Mouse (Mus musculus): ENCODE results near the gene Gm45194. TPM values are rescaled to one million over a fixed set of nuclear protein-coding genes. Genes with fewer than 3 reads are reported as not detected.

Gm45194 gene
- 0.37 and 0.39 TPM in 2 replicates for polyA plus RNA-seq (2016; fragmentation: Nextera tagmentation; extraction: Ambion mirVana)

GRCm38 (mm10) chrX:111891089-111891488 is at the start of gene Gm45194:
TSS of gene Gm45194 (plus strand) at chrX:111891389.
- H3K36me3 ChIP-seq, result no peaks in the 10 kb centered on the region
- DNase-seq (ENCODE audit: low spot score), result no peak
- no peaks in the 10 kb centered on the region for H3K4me1 ChIP-seq
- no peaks in the 10 kb centered on the region for H3K9me3 ChIP-seq
- no peak within 1 kb of the TSS for H3K27ac ChIP-seq
- H3K4me3 ChIP-seq, result no peak within 1 kb of the TSS
- WGBS, result 41% methylated on average over 2 of the region's 2 CpGs
- peaks cover 9% of the 10 kb centered on the region; the same call in 1 of the 2 replicates for H3K27me3 ChIP-seq (ENCODE audit: insufficient read depth, poor library complexity, severe bottlenecking)

GRCm38 (mm10) chrX:111855878-111856277 is 35.3 kb upstream of the Gm45194 start:
- WGBS, result 61% methylated on average over 3 of the region's 3 CpGs

DNA sequence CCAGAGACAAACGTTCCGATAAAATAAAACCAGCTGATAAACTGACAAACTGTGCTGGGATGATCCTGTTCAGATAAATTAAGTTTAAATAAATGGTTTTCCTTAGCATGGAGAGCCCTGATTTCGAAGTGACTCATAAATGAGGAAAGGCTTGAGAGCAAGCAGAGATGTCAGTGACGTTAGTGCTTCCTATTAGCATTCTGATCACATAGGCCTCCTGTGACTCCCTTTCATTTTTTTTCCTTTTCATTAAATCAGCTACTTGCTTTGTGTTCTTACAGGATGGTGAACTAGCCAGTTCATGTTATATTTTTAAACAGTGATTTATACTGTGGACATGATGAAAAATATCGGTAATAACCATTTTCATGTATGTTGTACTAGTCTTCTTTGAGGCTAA is 9.9 kb upstream of the Gm45194 start:
- H3K27me3 ChIP-seq (ENCODE audit: insufficient read depth, poor library complexity, severe bottlenecking), result no peaks in the 10 kb centered on the region
- no peaks in the 10 kb centered on the region for H3K4me1 ChIP-seq
- H3K36me3 ChIP-seq, result no peaks in the 10 kb centered on the region
- no peaks in the 10 kb centered on the region for H3K9me3 ChIP-seq
- no peak overlapping the region for H3K4me3 ChIP-seq
- WGBS, result 76% methylated on average over 5 of the region's 5 CpGs
- DNase-seq (ENCODE audit: low spot score), result no peak
- H3K27ac ChIP-seq, result no peak overlapping the region

More at GRCm38 (mm10) chrX:111855878-111856277, 35.3 kb upstream of the Gm45194 start:
- no peaks in the 10 kb centered on the region for H3K27me3 ChIP-seq (ENCODE audit: insufficient read depth, poor library complexity, severe bottlenecking)
- H3K4me1 ChIP-seq, result no peaks in the 10 kb centered on the region
- DNase-seq (ENCODE audit: low spot score), result no peak
- H3K27ac ChIP-seq, result no peak overlapping the region
- no peaks in the 10 kb centered on the region for H3K36me3 ChIP-seq
- H3K9me3 ChIP-seq, result no peaks in the 10 kb centered on the region
- H3K4me3 ChIP-seq, result no peak overlapping the region

GRCm38 (mm10) chrX:111894321-111895050 is 3.3 kb downstream of the Gm45194 start:
- DNase-seq (ENCODE audit: low spot score), result no peak
- Histone ChIP-seq H3K4me3 (peak overlapping the region; percentile 56), H3K27ac (0 out of 2 replicates have a peak overlapping the region, but pooled peaks have one; percentile 29), H3K4me1 (no peaks in the 10 kb centered on the region), H3K9me3 (no peaks in the 10 kb centered on the region), H3K27me3 (ENCODE audit: insufficient read depth, poor library complexity, severe bottlenecking) (peaks cover 9% of the 10 kb centered on the region; the same call in 1 of the 2 replicates), H3K36me3 (no peaks in the 10 kb centered on the region)
- 32% methylated on average over 71 of the region's 71 CpGs for WGBS

- WGBS, result 19% methylated on average over 64 of the region's 70 CpGs
- H3K27ac ChIP-seq, result 0 out of 2 replicates have a peak overlapping the region, but pooled peaks have one; percentile 29
- peaks cover 9% of the 10 kb centered on the region; the same call in 1 of the 2 replicates for H3K27me3 ChIP-seq (ENCODE audit: insufficient read depth, poor library complexity, severe bottlenecking)
- peak; percentile 73 for DNase-seq (ENCODE audit: low spot score)
- peak overlapping the region; percentile 56 for H3K4me3 ChIP-seq
- H3K9me3 ChIP-seq, result no peaks in the 10 kb centered on the region
- H3K36me3 ChIP-seq, result no peaks in the 10 kb centered on the region
- H3K4me1 ChIP-seq, result no peaks in the 10 kb centered on the region
Observed at GRCm38 (mm10) chrX:111895084-111895779, 4.0 kb downstream of the Gm45194 start.

DNA sequence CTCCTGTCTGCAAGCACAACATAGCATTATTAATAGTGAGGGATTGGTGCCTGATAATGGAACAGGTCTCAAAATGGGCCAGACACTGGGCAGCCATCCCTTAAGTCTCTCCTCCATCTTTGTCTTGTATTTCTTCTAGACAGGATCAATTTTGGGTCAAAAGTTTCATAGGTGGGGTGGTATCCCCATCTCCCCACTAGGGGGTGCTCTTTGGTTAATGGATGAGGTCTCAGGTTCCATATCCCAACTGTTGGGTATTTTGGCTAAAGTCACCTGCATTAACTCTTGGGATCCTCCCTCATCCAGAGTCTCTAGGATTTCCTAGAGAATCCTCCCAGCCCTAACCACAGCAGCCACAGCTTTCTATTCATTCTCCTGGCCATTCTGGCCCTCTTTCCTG is 26.2 kb downstream of the Gm45194 start:
- no peaks in the 10 kb centered on the region for H3K27me3 ChIP-seq (ENCODE audit: insufficient read depth, poor library complexity, severe bottlenecking)
- no peaks in the 10 kb centered on the region for H3K36me3 ChIP-seq
- H3K4me1 ChIP-seq, result no peaks in the 10 kb centered on the region
- no peak overlapping the region for H3K4me3 ChIP-seq
- no peak for DNase-seq (ENCODE audit: low spot score)
- no peaks in the 10 kb centered on the region for H3K9me3 ChIP-seq
- H3K27ac ChIP-seq, result no peak overlapping the region

DNA sequence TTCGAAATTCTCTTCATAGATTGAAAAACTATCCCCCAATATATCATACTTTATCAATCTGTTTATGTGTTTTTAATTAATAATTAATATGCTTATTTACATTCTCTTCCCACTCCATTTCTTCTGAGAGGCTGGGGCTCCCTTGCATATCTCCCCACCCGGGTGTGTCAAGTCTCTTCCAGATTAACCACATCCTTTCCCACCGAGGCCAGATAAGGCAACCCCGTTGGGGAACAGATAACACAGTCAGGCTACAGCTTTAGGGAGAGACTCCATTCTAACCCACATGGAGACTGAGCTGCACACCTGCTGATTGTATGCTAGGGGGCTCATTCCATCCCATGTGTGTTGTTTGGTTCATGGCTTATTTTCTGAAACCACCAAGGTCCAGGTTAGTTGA is 69.7 kb downstream of the Gm45194 start:
- no peaks in the 10 kb centered on the region for H3K36me3 ChIP-seq
- 46% methylated on average over 4 of the region's 4 CpGs for WGBS

GRCm38 (mm10) chrX:111999661-112000060 is 108.5 kb downstream of the Gm45194 start:
- 32% methylated on average over 1 of the region's 1 CpGs for WGBS
- H3K36me3 ChIP-seq, result no peaks in the 10 kb centered on the region
- no peak overlapping the region for H3K27ac ChIP-seq
- DNase-seq (ENCODE audit: low spot score), result no peak
- H3K9me3 ChIP-seq, result no peaks in the 10 kb centered on the region
- H3K27me3 ChIP-seq (ENCODE audit: insufficient read depth, poor library complexity, severe bottlenecking), result no peaks in the 10 kb centered on the region
- H3K4me1 ChIP-seq, result no peaks in the 10 kb centered on the region
- H3K4me3 ChIP-seq, result no peak overlapping the region

More for the DNA sequence above, 69.7 kb downstream of the Gm45194 start:
- Histone ChIP-seq H3K4me1 (no peaks in the 10 kb centered on the region), H3K27me3 (ENCODE audit: insufficient read depth, poor library complexity, severe bottlenecking) (no peaks in the 10 kb centered on the region), H3K4me3 (no peak overlapping the region), H3K27ac (no peak overlapping the region), H3K9me3 (no peaks in the 10 kb centered on the region)
- DNase-seq (ENCODE audit: low spot score), result no peak

- Histone ChIP-seq H3K4me3 (no peak within 1 kb of the TSS), H3K9me3 (no peaks in the 10 kb centered on the region), H3K36me3 (no peaks in the 10 kb centered on the region), H3K27ac (no peak within 1 kb of the TSS), H3K4me1 (no peaks in the 10 kb centered on the region), H3K27me3 (ENCODE audit: insufficient read depth, poor library complexity, severe bottlenecking) (no peaks in the 10 kb centered on the region)
- no peak for DNase-seq (ENCODE audit: low spot score)
Observed at GRCm38 (mm10) chrX:112010707-112011106, 119.5 kb downstream of the Gm45194 start, which contains the start of gene Tex16. TSS of gene Tex16 (plus strand) at chrX:112011007.

- Histone ChIP-seq H3K36me3 (no peaks in the 10 kb centered on the region), H3K4me1 (no peaks in the 10 kb centered on the region), H3K27me3 (ENCODE audit: insufficient read depth, poor library complexity, severe bottlenecking) (no peaks in the 10 kb centered on the region), H3K27ac (no peak within 1 kb of the TSS), H3K9me3 (no peaks in the 10 kb centered on the region), H3K4me3 (no peak within 1 kb of the TSS)
- WGBS, result 90% methylated on average over 3 of the region's 3 CpGs
- DNase-seq (ENCODE audit: low spot score), result no peak
Observed at GRCm38 (mm10) chrX:112238749-112239148, 347.6 kb downstream of the Gm45194 start, which contains the start of gene 4933403O08Rik. TSS of gene 4933403O08Rik (plus strand) at chrX:112239049.

DNA sequence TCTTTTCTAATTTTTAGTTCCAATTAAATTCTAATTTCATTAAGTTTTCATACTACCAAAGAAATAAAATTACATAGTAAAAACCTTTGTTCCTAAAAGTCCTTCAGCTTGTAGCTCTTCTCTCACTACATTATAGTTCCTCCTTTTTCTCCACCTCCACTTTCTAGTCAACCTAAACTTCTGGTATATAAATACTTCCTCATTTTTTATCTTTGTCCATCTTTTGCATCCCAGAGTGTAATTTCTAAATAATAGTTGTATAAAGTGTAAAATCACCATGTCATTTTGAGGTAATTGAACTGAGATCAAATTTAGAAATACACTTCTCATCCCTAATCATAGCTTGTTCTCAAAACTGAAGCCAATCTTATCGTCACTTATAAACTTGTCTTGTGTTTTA is 351.7 kb downstream of the Gm45194 start:
- H3K27me3 ChIP-seq (ENCODE audit: insufficient read depth, poor library complexity, severe bottlenecking), result no peaks in the 10 kb centered on the region
- no peak overlapping the region for H3K4me3 ChIP-seq
- H3K27ac ChIP-seq, result no peak overlapping the region
- no peaks in the 10 kb centered on the region for H3K36me3 ChIP-seq
- 83% methylated on average over 1 of the region's 1 CpGs for WGBS
- H3K4me1 ChIP-seq, result no peaks in the 10 kb centered on the region
- DNase-seq (ENCODE audit: low spot score), result no peak
- H3K9me3 ChIP-seq, result no peaks in the 10 kb centered on the region

DNA sequence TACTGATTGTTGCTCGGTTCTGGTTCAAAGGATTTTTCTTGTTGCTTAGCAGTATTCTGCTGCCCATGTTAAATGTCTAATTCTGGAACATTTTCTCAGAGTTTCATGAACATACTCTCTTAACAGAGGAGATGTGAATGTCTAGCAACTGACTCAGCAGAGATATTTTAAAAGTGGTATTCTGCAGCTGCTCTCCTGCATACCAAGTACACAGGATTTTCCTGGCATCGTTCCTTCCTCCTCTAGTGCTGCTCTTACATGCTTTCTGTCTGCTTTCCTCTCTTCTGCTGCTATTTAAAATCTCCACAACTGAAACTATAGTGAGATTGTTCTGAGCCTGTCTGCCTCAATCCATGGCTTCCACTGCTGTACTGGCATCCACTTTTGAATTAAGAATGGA is 364.3 kb downstream of the Gm45194 start:
- no peaks in the 10 kb centered on the region for H3K4me1 ChIP-seq
- H3K36me3 ChIP-seq, result no peaks in the 10 kb centered on the region
- no peak overlapping the region for H3K27ac ChIP-seq
- H3K9me3 ChIP-seq, result no peaks in the 10 kb centered on the region
- DNase-seq (ENCODE audit: low spot score), result no peak
- 60% methylated on average over 2 of the region's 2 CpGs for WGBS
- H3K4me3 ChIP-seq, result no peak overlapping the region
- no peaks in the 10 kb centered on the region for H3K27me3 ChIP-seq (ENCODE audit: insufficient read depth, poor library complexity, severe bottlenecking)

- 78% methylated on average over 1 of the region's 1 CpGs for WGBS
- no peak overlapping the region for H3K27ac ChIP-seq
- no peaks in the 10 kb centered on the region for H3K9me3 ChIP-seq
- no peak for DNase-seq (ENCODE audit: low spot score)
- no peak overlapping the region for H3K4me3 ChIP-seq
- H3K36me3 ChIP-seq, result no peaks in the 10 kb centered on the region
- no peaks in the 10 kb centered on the region for H3K27me3 ChIP-seq (ENCODE audit: insufficient read depth, poor library complexity, severe bottlenecking)
- H3K4me1 ChIP-seq, result no peaks in the 10 kb centered on the region
Observed at GRCm38 (mm10) chrX:112273550-112273949, 382.4 kb downstream of the Gm45194 start.

Measured in heart, embryonic 10.5 days (tissue).